Mouse (Mus musculus) midbrain, embryonic 12.5 days (tissue): ENCODE results near the gene Rnf166. TPM values are rescaled to one million over a fixed set of nuclear protein-coding genes. Genes with fewer than 3 reads are reported as not detected.

Experiments
- ATAC-seq: fragments of 200-750 bp; cut with Nextera tagmentation; 2 replicates; pipeline ENCODE4 v1.8.0; 2017; ENCODE audit warnings: low read depth, moderate TSS enrichment, moderate library complexity; ENCODE audit not compliant: low FRiP score
- H3K27ac ChIP-seq: fragments of 300-500 bp; sonication (generic); replicated peaks from 2 replicates; pipeline ENCODE4 v1.5.1; 2016; ENCODE audit warnings: mild to moderate bottlenecking
- H3K27me3 ChIP-seq: fragments of 300-500 bp; sonication (generic); 2 replicates; pipeline ENCODE4 v1.6.1; 2016; ENCODE audit warnings: mild to moderate bottlenecking
- H3K36me3 ChIP-seq: fragments of 300-500 bp; sonication (generic); 2 replicates; pipeline ENCODE4 v1.6.1; 2016
- H3K4me1 ChIP-seq: fragments of 300-500 bp; sonication (generic); 2 replicates; pipeline ENCODE4 v1.6.1; 2016
- H3K4me2 ChIP-seq: fragments of 300-500 bp; sonication (generic); replicated peaks from 2 replicates; pipeline ENCODE4 v1.6.1; 2016; ENCODE audit warnings: mild to moderate bottlenecking, moderate library complexity
- H3K4me3 ChIP-seq: fragments of 300-500 bp; sonication (generic); 2 replicates; pipeline ENCODE4 v1.5.1; 2016; ENCODE audit warnings: mild to moderate bottlenecking
- H3K9ac ChIP-seq: fragments of 300-500 bp; sonication (generic); replicated peaks from 2 replicates; pipeline ENCODE4 v1.6.1; 2016; ENCODE audit warnings: mild to moderate bottlenecking, moderate library complexity
- H3K9me3 ChIP-seq: fragments of 300-500 bp; sonication (generic); 2 replicates; pipeline ENCODE4 v1.6.1; 2016; ENCODE audit warnings: mild to moderate bottlenecking
- WGBS: fragments of 180-500 bp; shearing (Covaris S2); methylation state at CpG from one replicate; pipeline ENCODE4 v1.1.7; 2016; 5-methylcytosine and 5-hydroxymethylcytosine counted together
- polyA plus RNA-seq: library from polyadenylated mRNA; unstranded; fragments of >200 nt; fragmentation: Nextera tagmentation; extraction: Ambion mirVana; gene quantifications from 2 replicates; pipeline ENCODE4 v1.2.1, GENCODE M21; 2016

Gene Rnf166
- polyA plus RNA-seq, 1 experiment from 2014 or later, result 37.7 TPM

DNA sequence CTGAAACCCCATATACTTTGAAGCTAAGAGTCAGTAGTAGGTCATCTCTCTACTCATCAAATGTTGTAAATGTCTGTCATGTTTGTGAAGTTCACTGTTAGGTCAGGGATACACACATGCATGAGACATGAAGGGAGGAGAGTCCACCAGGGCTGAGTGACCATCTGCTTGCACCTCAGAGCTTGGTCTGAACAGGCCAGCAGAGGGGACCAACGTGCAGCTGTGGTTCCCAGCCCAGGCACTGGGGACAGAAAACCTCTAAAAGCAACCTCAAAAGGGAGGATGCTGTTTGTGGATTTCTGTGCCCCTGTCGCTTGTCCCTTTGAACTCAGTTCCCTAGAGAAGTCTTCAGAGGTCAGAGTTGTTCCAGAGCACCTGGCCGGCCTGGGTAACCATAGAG is 30.7 kb downstream of the Rnf166 start:
- 67% methylated on average over 3 of the region's 3 CpGs for WGBS
- peak overlapping the region; percentile 62 for H3K4me2 ChIP-seq
- H3K36me3 ChIP-seq, result no peaks in the 10 kb centered on the region
- no peak overlapping the region for H3K9ac ChIP-seq
- H3K9me3 ChIP-seq, result no peaks in the 10 kb centered on the region
- peak overlapping the region; percentile 7; the same call in 1 of the 2 replicates for H3K4me3 ChIP-seq
- no peaks in the 10 kb centered on the region for H3K27me3 ChIP-seq
- peaks cover 28% of the 10 kb centered on the region for H3K4me1 ChIP-seq
- no peak for ATAC-seq
- H3K27ac ChIP-seq, result peak overlapping the region; percentile 98

- H3K27me3 ChIP-seq, result no peaks in the 10 kb centered on the region
Observed at GRCm38 (mm10) chr8:122444058-122444748, 31.7 kb downstream of the Rnf166 start.

GRCm38 (mm10) chr8:122443262-122444006 is 32.4 kb downstream of the Rnf166 start, which contains the start of gene Mvd:
Gene Mvd, minus strand, starts transcription at chr8:122443422.
- Histone ChIP-seq H3K9me3 (no peaks in the 10 kb centered on the region), H3K4me1 (peaks cover 28% of the 10 kb centered on the region), H3K4me3 (peak within 1 kb of the TSS; percentile 70), H3K27ac (peak within 1 kb of the TSS; percentile 98), H3K4me2 (peak within 1 kb of the TSS; percentile 91), H3K36me3 (peaks cover 16% of the 10 kb centered on the region), H3K9ac (peak within 1 kb of the TSS; percentile 84), H3K27me3 (no peaks in the 10 kb centered on the region)
- under 1% methylated on average over 47 of the region's 47 CpGs for WGBS
- ATAC-seq, result peak; percentile 98

More at GRCm38 (mm10) chr8:122444058-122444748, 31.7 kb downstream of the Rnf166 start:
- Histone ChIP-seq H3K27ac (peak overlapping the region; percentile 98), H3K4me1 (peaks cover 28% of the 10 kb centered on the region), H3K36me3 (peaks cover 8% of the 10 kb centered on the region), H3K4me2 (peak overlapping the region; percentile 62), H3K9ac (peak overlapping the region; percentile 84), H3K9me3 (no peaks in the 10 kb centered on the region), H3K4me3 (peak overlapping the region; percentile 70)
- peak; percentile 16; the same call in 1 of the 2 replicates for ATAC-seq
- WGBS, result 33% methylated on average over 19 of the region's 19 CpGs

- Histone ChIP-seq H3K4me3 (peak overlapping the region; percentile 70), H3K27ac (peak overlapping the region; percentile 89), H3K36me3 (peaks cover 23% of the 10 kb centered on the region), H3K4me2 (peak overlapping the region; percentile 91), H3K9ac (peak overlapping the region; percentile 78), H3K27me3 (no peaks in the 10 kb centered on the region), H3K4me1 (peaks cover 28% of the 10 kb centered on the region), H3K9me3 (no peaks in the 10 kb centered on the region)
- WGBS, result 2% methylated on average over 11 of the region's 12 CpGs
- ATAC-seq, result peak; percentile 39; the same call in 1 of the 2 replicates
Observed at GRCm38 (mm10) chr8:122442781-122443180, 33.1 kb downstream of the Rnf166 start.

- peak overlapping the region; percentile 78 for H3K9ac ChIP-seq
- H3K9me3 ChIP-seq, result no peaks in the 10 kb centered on the region
- no peak for ATAC-seq
- H3K4me2 ChIP-seq, result peak overlapping the region; percentile 91
- H3K27ac ChIP-seq, result peak overlapping the region; percentile 89
- 16% methylated on average over 7 of the region's 7 CpGs for WGBS
- H3K4me3 ChIP-seq, result peak overlapping the region; percentile 70
- peaks cover 27% of the 10 kb centered on the region for H3K36me3 ChIP-seq
- H3K4me1 ChIP-seq, result peaks cover 28% of the 10 kb centered on the region
- no peaks in the 10 kb centered on the region for H3K27me3 ChIP-seq
Observed at GRCm38 (mm10) chr8:122442356-122442755, 33.5 kb downstream of the Rnf166 start.

GRCm38 (mm10) chr8:122441326-122441725 is 34.5 kb downstream of the Rnf166 start:
- Histone ChIP-seq H3K4me2 (no peak overlapping the region), H3K4me3 (no peak overlapping the region), H3K9me3 (no peaks in the 10 kb centered on the region), H3K36me3 (peaks cover 37% of the 10 kb centered on the region), H3K27me3 (no peaks in the 10 kb centered on the region), H3K4me1 (peaks cover 28% of the 10 kb centered on the region), H3K9ac (no peak overlapping the region), H3K27ac (no peak overlapping the region)
- WGBS, result 90% methylated on average over 1 of the region's 1 CpGs
- no peak for ATAC-seq

GRCm38 (mm10) chr8:122439336-122439735 is 36.5 kb downstream of the Rnf166 start:
- Histone ChIP-seq H3K4me3 (no peak overlapping the region), H3K36me3 (peaks cover 55% of the 10 kb centered on the region), H3K9ac (no peak overlapping the region), H3K4me2 (no peak overlapping the region), H3K9me3 (no peaks in the 10 kb centered on the region), H3K4me1 (peaks cover 11% of the 10 kb centered on the region), H3K27ac (no peak overlapping the region), H3K27me3 (no peaks in the 10 kb centered on the region)
- no peak for ATAC-seq
- WGBS, result 95% methylated on average over 16 of the region's 16 CpGs

GRCm38 (mm10) chr8:122437708-122438331 is 38.0 kb downstream of the Rnf166 start:
- ATAC-seq, result no peak
- WGBS, result 92% methylated on average over 13 of the region's 13 CpGs
- H3K4me1 ChIP-seq, result peaks cover 14% of the 10 kb centered on the region
- no peak overlapping the region for H3K4me3 ChIP-seq
- peaks cover 63% of the 10 kb centered on the region for H3K36me3 ChIP-seq
- H3K9me3 ChIP-seq, result no peaks in the 10 kb centered on the region
- H3K4me2 ChIP-seq, result no peak overlapping the region
- H3K27me3 ChIP-seq, result peaks cover 3% of the 10 kb centered on the region
- no peak overlapping the region for H3K27ac ChIP-seq
- no peak overlapping the region for H3K9ac ChIP-seq

DNA sequence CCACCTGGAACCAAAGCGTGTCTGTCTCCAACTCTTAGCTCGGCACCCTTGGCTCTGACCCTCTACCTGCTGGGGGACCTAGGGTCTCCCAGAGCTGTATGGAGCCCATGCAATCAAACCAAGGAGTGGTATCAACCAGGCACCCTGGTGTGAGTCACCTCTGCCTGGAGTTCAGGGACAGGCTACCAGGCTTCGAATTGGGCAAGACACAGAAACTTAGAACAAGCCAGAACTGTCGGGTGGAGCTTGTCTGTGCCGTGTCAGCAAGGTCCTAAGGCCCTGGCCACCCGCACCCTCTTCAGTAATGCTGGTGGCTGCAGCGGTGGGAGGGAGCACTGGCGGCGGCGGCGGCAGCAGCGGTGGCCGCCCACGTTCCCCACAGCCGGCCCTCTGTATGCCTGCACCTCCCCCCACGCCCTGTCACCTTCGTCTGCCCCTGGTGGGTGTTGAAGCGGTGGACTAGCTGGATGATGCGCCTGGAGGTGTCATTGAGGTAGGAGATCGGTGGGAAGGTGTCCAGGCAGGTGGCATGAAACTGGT is 39.2 kb downstream of the Rnf166 start:
- 94% methylated on average over 20 of the region's 20 CpGs for WGBS
- Histone ChIP-seq H3K36me3 (peaks cover 63% of the 10 kb centered on the region), H3K4me3 (no peak overlapping the region), H3K27ac (no peak overlapping the region), H3K4me2 (no peak overlapping the region), H3K27me3 (peaks cover 9% of the 10 kb centered on the region), H3K9me3 (no peaks in the 10 kb centered on the region), H3K4me1 (peaks cover 15% of the 10 kb centered on the region), H3K9ac (no peak overlapping the region)
- ATAC-seq, result no peak

DNA sequence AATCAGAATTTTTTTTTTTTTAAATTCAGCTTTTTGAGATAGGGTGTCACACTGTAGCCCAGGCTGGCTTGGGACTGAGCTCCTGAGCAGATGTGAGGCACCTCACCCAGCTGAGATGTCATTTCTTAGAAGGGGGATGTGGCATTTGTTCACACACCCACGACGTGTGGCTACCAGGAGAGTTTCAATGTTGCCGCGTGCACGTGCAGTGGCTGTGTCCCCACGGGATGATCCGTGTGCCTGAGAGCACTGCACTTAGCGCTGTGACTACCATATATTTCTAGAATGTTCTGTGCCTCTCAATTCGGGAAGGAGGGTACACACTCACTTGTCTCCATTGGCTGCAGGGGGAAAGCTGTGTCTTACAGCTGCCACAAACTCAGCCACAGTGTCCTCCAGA is 39.7 kb downstream of the Rnf166 start:
- WGBS, result 98% methylated on average over 9 of the region's 9 CpGs
- Histone ChIP-seq H3K36me3 (peaks cover 63% of the 10 kb centered on the region), H3K9me3 (no peaks in the 10 kb centered on the region), H3K27ac (no peak overlapping the region), H3K4me2 (no peak overlapping the region), H3K27me3 (peaks cover 9% of the 10 kb centered on the region), H3K9ac (no peak overlapping the region), H3K4me1 (peaks cover 16% of the 10 kb centered on the region), H3K4me3 (no peak overlapping the region)
- ATAC-seq, result no peak

DNA sequence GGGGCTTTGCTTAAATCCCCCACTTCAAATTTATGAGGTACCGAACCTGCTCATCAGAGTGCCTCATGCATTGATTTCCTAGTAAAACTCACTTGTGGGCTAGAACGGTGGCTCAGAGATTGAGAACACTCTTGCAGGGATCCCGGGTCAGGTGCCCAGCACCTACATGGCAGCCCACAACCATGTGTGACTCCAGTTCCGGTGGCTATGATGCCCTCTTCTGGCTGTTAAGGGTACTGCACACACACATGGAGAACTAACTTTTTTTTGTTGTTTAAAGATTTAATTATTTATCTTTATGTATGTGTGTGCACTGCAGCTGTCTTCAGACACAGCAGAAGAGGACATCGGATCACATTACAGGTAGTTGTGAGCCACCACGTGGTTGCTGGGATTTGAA is 40.5 kb downstream of the Rnf166 start:
- WGBS, result 94% methylated on average over 6 of the region's 6 CpGs
- Histone ChIP-seq H3K27me3 (peaks cover 9% of the 10 kb centered on the region), H3K9me3 (no peaks in the 10 kb centered on the region), H3K4me1 (peaks cover 16% of the 10 kb centered on the region), H3K36me3 (peaks cover 63% of the 10 kb centered on the region), H3K4me3 (no peak overlapping the region), H3K9ac (no peak overlapping the region), H3K4me2 (no peak overlapping the region), H3K27ac (no peak overlapping the region)
- no peak for ATAC-seq
